Mouse (Mus musculus): ENCODE measurements at regions not wholly inside any gene's neighbourhood (a gene's known extent, or its start where the extent isn't known, plus 50 kb on each side); places are given as distances from the start of the nearest gene placed in this dataset.

- no peak for TF ChIP-seq HCFC1 (IDR thresholded peaks at IDR 0.05; ENCODE audit: borderline replicate concordance, insufficient read depth, low read length)
- TF ChIP-seq ZNF384 (IDR thresholded peaks at IDR 0.05; ENCODE audit: low read depth, low read length) = no peak
- no peak for TF ChIP-seq MAFK (IDR thresholded peaks at IDR 0.05; ENCODE audit: insufficient read depth, low read depth, low read length)
- no peak for TF ChIP-seq ZC3H11A (IDR thresholded peaks at IDR 0.05; ENCODE audit: borderline replicate concordance, low read depth, low read length)
- TF ChIP-seq CHD2 (IDR thresholded peaks at IDR 0.05; ENCODE audit: low read depth, low read length) = no peak
Measured at GRCm38 (mm10) chr2:116200795-116201194, 135.2 kb upstream of the Meis2 start.

All from ES-E14 (cell line).